Mouse (Mus musculus) liver, embryonic 12.5 days (tissue): ENCODE measurements around the gene Cyp51. TPM values are rescaled to one million over a fixed set of nuclear protein-coding genes. Genes with fewer than 3 reads are reported as not detected.

Experiments used
- ATAC-seq: fragments of 200-750 bp; cut with Nextera tagmentation; 2 replicates; pipeline ENCODE4 v1.8.0; 2017; ENCODE audit warnings: moderate number of reproducible peaks, mild to moderate bottlenecking, moderate library complexity
- H3K27ac ChIP-seq: fragments of 300-500 bp; sonication (generic); 2 replicates; pipeline ENCODE4 v1.5.1; 2016; ENCODE audit warnings: mild to moderate bottlenecking
- H3K27me3 ChIP-seq: fragments of 300-500 bp; sonication (generic); replicated peaks from 2 replicates; pipeline ENCODE4 v1.6.1; 2016; ENCODE audit warnings: mild to moderate bottlenecking, moderate library complexity
- H3K36me3 ChIP-seq: fragments of 300-500 bp; sonication (generic); 2 replicates; pipeline ENCODE4 v1.6.1; 2016; ENCODE audit warnings: mild to moderate bottlenecking, moderate library complexity
- H3K4me1 ChIP-seq: fragments of 300-500 bp; sonication (generic); 2 replicates; pipeline ENCODE4 v1.6.1; 2016
- H3K4me2 ChIP-seq: fragments of 300-500 bp; sonication (generic); 2 replicates; pipeline ENCODE4 v1.6.1; 2016; ENCODE audit warnings: mild to moderate bottlenecking, moderate library complexity
- H3K4me3 ChIP-seq: fragments of 300-500 bp; sonication (generic); 2 replicates; pipeline ENCODE4 v1.5.1; 2016; ENCODE audit warnings: mild to moderate bottlenecking, moderate library complexity
- H3K9ac ChIP-seq: fragments of 300-500 bp; sonication (generic); 2 replicates; pipeline ENCODE4 v1.6.1; 2016; ENCODE audit warnings: mild to moderate bottlenecking, moderate library complexity
- H3K9me3 ChIP-seq: fragments of 300-500 bp; sonication (generic); replicated peaks from 2 replicates; pipeline ENCODE4 v1.6.1; 2016; ENCODE audit warnings: mild to moderate bottlenecking, moderate library complexity
- WGBS: fragments of 180-500 bp; shearing (Covaris S2); methylation state at CpG from one replicate; pipeline ENCODE4 v1.1.7; 2016; ENCODE audit not compliant: insufficient replicate concordance; 5-methylcytosine and 5-hydroxymethylcytosine counted together
- polyA plus RNA-seq: library from polyadenylated mRNA; unstranded; fragments of >200 nt; fragmentation: Nextera tagmentation; extraction: Ambion mirVana; gene quantifications from 2 replicates; pipeline ENCODE4 v1.2.1, GENCODE M21; 2016

Gene Cyp51
- polyA plus RNA-seq, 1 experiment from 2014 or later, result 54.8 TPM

GRCm38 (mm10) chr5:4080861-4081260 is 23.7 kb downstream of the Cyp51 start:
- Histone ChIP-seq H3K27ac (no peak overlapping the region), H3K4me2 (no peak overlapping the region), H3K27me3 (no peaks in the 10 kb centered on the region), H3K9ac (no peak overlapping the region), H3K36me3 (peaks cover 87% of the 10 kb centered on the region), H3K4me3 (no peak overlapping the region), H3K9me3 (no peaks in the 10 kb centered on the region), H3K4me1 (no peaks in the 10 kb centered on the region)
- ATAC-seq, result no peak
- 79% methylated on average over 2 of the region's 2 CpGs for whole genome bisulfite sequencing

- no peak overlapping the region for H3K4me2 ChIP-seq
- no peaks in the 10 kb centered on the region for H3K9me3 ChIP-seq
- H3K27me3 ChIP-seq, result no peaks in the 10 kb centered on the region
- H3K4me1 ChIP-seq, result no peaks in the 10 kb centered on the region
- no peak for ATAC-seq
- H3K9ac ChIP-seq, result no peak overlapping the region
- peaks cover 71% of the 10 kb centered on the region for H3K36me3 ChIP-seq
- no peak overlapping the region for H3K27ac ChIP-seq
- 87% methylated on average over 3 of the region's 3 CpGs for WGBS
- H3K4me3 ChIP-seq, result no peak overlapping the region
Measured at GRCm38 (mm10) chr5:4079086-4079485, 25.5 kb downstream of the Cyp51 start.

GRCm38 (mm10) chr5:4067203-4067602 is 37.3 kb downstream of the Cyp51 start:
- peaks cover 70% of the 10 kb centered on the region for H3K36me3 ChIP-seq
- no peak overlapping the region for H3K9ac ChIP-seq
- WGBS, result 70% methylated on average over 3 of the region's 3 CpGs
- no peak overlapping the region for H3K27ac ChIP-seq
- H3K4me1 ChIP-seq, result no peaks in the 10 kb centered on the region
- no peaks in the 10 kb centered on the region for H3K9me3 ChIP-seq
- no peak for ATAC-seq
- no peak overlapping the region for H3K4me2 ChIP-seq
- H3K27me3 ChIP-seq, result no peaks in the 10 kb centered on the region
- no peak overlapping the region for H3K4me3 ChIP-seq

- Histone ChIP-seq H3K4me1 (no peaks in the 10 kb centered on the region), H3K9me3 (no peaks in the 10 kb centered on the region), H3K36me3 (peaks cover 76% of the 10 kb centered on the region), H3K27me3 (no peaks in the 10 kb centered on the region), H3K4me3 (no peak overlapping the region), H3K4me2 (no peak overlapping the region), H3K27ac (no peak overlapping the region), H3K9ac (no peak overlapping the region)
- ATAC-seq, result 0 out of 2 replicates have a peak, but pooled peaks have one; percentile 18
- 86% methylated on average over 18 of the region's 18 CpGs for WGBS
Measured at GRCm38 (mm10) chr5:4066476-4067115, 38.0 kb downstream of the Cyp51 start.

- H3K9me3 ChIP-seq, result no peaks in the 10 kb centered on the region
- H3K4me3 ChIP-seq, result no peak overlapping the region
- WGBS, result 83% methylated on average over 8 of the region's 8 CpGs
- no peak overlapping the region for H3K4me2 ChIP-seq
- no peaks in the 10 kb centered on the region for H3K27me3 ChIP-seq
- no peak overlapping the region for H3K9ac ChIP-seq
- H3K36me3 ChIP-seq, result peaks cover 76% of the 10 kb centered on the region
- ATAC-seq, result no peak
- no peak overlapping the region for H3K27ac ChIP-seq
- no peaks in the 10 kb centered on the region for H3K4me1 ChIP-seq
Measured at GRCm38 (mm10) chr5:4060313-4060712, 44.2 kb downstream of the Cyp51 start.

- Histone ChIP-seq H3K4me1 (no peaks in the 10 kb centered on the region), H3K9ac (no peak overlapping the region), H3K9me3 (no peaks in the 10 kb centered on the region), H3K27ac (no peak overlapping the region), H3K4me2 (no peak overlapping the region), H3K27me3 (no peaks in the 10 kb centered on the region), H3K36me3 (peaks cover 44% of the 10 kb centered on the region), H3K4me3 (no peak overlapping the region)
- WGBS, result 70% methylated on average over 2 of the region's 2 CpGs
- ATAC-seq, result no peak
Measured at GRCm38 (mm10) chr5:4040922-4041321, 63.6 kb downstream of the Cyp51 start.

GRCm38 (mm10) chr5:4040372-4040771 is 64.2 kb downstream of the Cyp51 start:
- ATAC-seq, result no peak; the same call in 1 of the 2 replicates
- Histone ChIP-seq H3K4me3 (no peak overlapping the region), H3K4me1 (no peaks in the 10 kb centered on the region), H3K36me3 (peaks cover 44% of the 10 kb centered on the region), H3K27me3 (no peaks in the 10 kb centered on the region), H3K27ac (no peak overlapping the region), H3K9ac (no peak overlapping the region), H3K9me3 (no peaks in the 10 kb centered on the region), H3K4me2 (no peak overlapping the region)
- 78% methylated on average over 6 of the region's 6 CpGs for WGBS

GRCm38 (mm10) chr5:4039351-4039750 is 65.2 kb downstream of the Cyp51 start:
- Histone ChIP-seq H3K4me1 (no peaks in the 10 kb centered on the region), H3K4me3 (no peak overlapping the region), H3K27ac (no peak overlapping the region), H3K9me3 (no peaks in the 10 kb centered on the region), H3K4me2 (no peak overlapping the region), H3K9ac (no peak overlapping the region), H3K36me3 (peaks cover 46% of the 10 kb centered on the region), H3K27me3 (no peaks in the 10 kb centered on the region)
- ATAC-seq, result no peak
- WGBS, result 83% methylated on average over 8 of the region's 8 CpGs

- 79% methylated on average over 9 of the region's 9 CpGs for WGBS
- Histone ChIP-seq H3K27ac (no peak overlapping the region), H3K36me3 (peaks cover 54% of the 10 kb centered on the region), H3K4me2 (no peak overlapping the region), H3K4me1 (no peaks in the 10 kb centered on the region), H3K27me3 (no peaks in the 10 kb centered on the region), H3K9me3 (no peaks in the 10 kb centered on the region), H3K4me3 (no peak overlapping the region), H3K9ac (no peak overlapping the region)
- no peak for ATAC-seq
Measured at GRCm38 (mm10) chr5:4036686-4037085, 67.9 kb downstream of the Cyp51 start.

- no peak for ATAC-seq
- no peak overlapping the region for H3K4me2 ChIP-seq
- no peaks in the 10 kb centered on the region for H3K9me3 ChIP-seq
- H3K27ac ChIP-seq, result no peak overlapping the region
- H3K36me3 ChIP-seq, result peaks cover 47% of the 10 kb centered on the region
- H3K4me3 ChIP-seq, result no peak overlapping the region
- WGBS, result 51% methylated on average over 4 of the region's 4 CpGs
- H3K9ac ChIP-seq, result no peak overlapping the region
- H3K27me3 ChIP-seq, result no peaks in the 10 kb centered on the region
- H3K4me1 ChIP-seq, result no peaks in the 10 kb centered on the region
Measured at GRCm38 (mm10) chr5:4031846-4032245, 72.7 kb downstream of the Cyp51 start.

Other genes with a start within 250 kb of the Cyp51 start
- gene Mterf1a, start 210.8 kb downstream of the Cyp51 start, polyA plus RNA-seq, result 6.8 and 7.6 TPM in 2 replicates
- gene Akap9, start 176.7 kb downstream of the Cyp51 start, polyA plus RNA-seq, result 51.3 and 51.8 TPM in 2 replicates
- 3.2 and 3.6 TPM in 2 replicates for gene Mterf1b, start 87.6 kb upstream of the Cyp51 start, polyA plus RNA-seq